Mouse (Mus musculus) lung, postnatal 25 days (tissue): ENCODE results near the gene Cracr2a.

Experiments
- DNase-seq: peaks from one replicate; pipeline ENCODE4 v3.0.0; 2022; ENCODE audit warnings: low spot score

Cracr2a gene

GRCm38 (mm10) chr6:127625135-127625534 is 64.0 kb downstream of the Cracr2a start:
- peak; percentile 43 for DNase-seq

GRCm38 (mm10) chr6:127627453-127627852 is 66.3 kb downstream of the Cracr2a start:
- DNase-seq, result no peak

- no peak for DNase-seq
Measured at GRCm38 (mm10) chr6:127629249-127629648, 68.1 kb downstream of the Cracr2a start.

- no peak for DNase-seq
Measured at GRCm38 (mm10) chr6:127634858-127635257, 73.7 kb downstream of the Cracr2a start.

GRCm38 (mm10) chr6:127635462-127636189 is 74.5 kb downstream of the Cracr2a start:
- DNase-seq, result no peak

- no peak for DNase-seq
Measured at GRCm38 (mm10) chr6:127641077-127641801, 80.1 kb downstream of the Cracr2a start.

GRCm38 (mm10) chr6:127655988-127656387 is 94.8 kb downstream of the Cracr2a start:
- no peak for DNase-seq

GRCm38 (mm10) chr6:127657152-127657551 is 96.0 kb downstream of the Cracr2a start:
- DNase-seq, result no peak

GRCm38 (mm10) chr6:127659472-127659871 is 98.3 kb downstream of the Cracr2a start:
- peak; percentile 12 for DNase-seq

- DNase-seq, result peak; percentile 61
Measured at GRCm38 (mm10) chr6:127659966-127660365, 98.8 kb downstream of the Cracr2a start.

- DNase-seq, result no peak
Measured at GRCm38 (mm10) chr6:127661717-127662292, 100.7 kb downstream of the Cracr2a start.

GRCm38 (mm10) chr6:127663263-127663662 is 102.1 kb downstream of the Cracr2a start:
- DNase-seq, result no peak

GRCm38 (mm10) chr6:127669313-127669712 is 108.2 kb downstream of the Cracr2a start:
- DNase-seq, result no peak

GRCm38 (mm10) chr6:127670031-127670430 is 108.9 kb downstream of the Cracr2a start:
- no peak for DNase-seq

GRCm38 (mm10) chr6:127672071-127672470 is 110.9 kb downstream of the Cracr2a start:
- no peak for DNase-seq

GRCm38 (mm10) chr6:127676866-127677265 is 115.7 kb downstream of the Cracr2a start:
- DNase-seq, result no peak

GRCm38 (mm10) chr6:127678320-127678719 is 117.2 kb downstream of the Cracr2a start:
- DNase-seq, result no peak

GRCm38 (mm10) chr6:127678998-127679397 is 117.9 kb downstream of the Cracr2a start:
- no peak for DNase-seq

- DNase-seq, result no peak
Measured at GRCm38 (mm10) chr6:127680784-127681183, 119.6 kb downstream of the Cracr2a start.

GRCm38 (mm10) chr6:127683561-127683960 is 122.4 kb downstream of the Cracr2a start:
- DNase-seq, result peak; percentile 59

- DNase-seq, result no peak
Measured at GRCm38 (mm10) chr6:127684981-127685380, 123.8 kb downstream of the Cracr2a start.

- DNase-seq, result no peak
Measured at GRCm38 (mm10) chr6:127687181-127687860, 126.2 kb downstream of the Cracr2a start.
